Mouse (Mus musculus): ENCODE results near the gene Chchd10. TPM values are rescaled to one million over a fixed set of nuclear protein-coding genes. Genes with fewer than 3 reads are reported as not detected.
A peak's percentile ranks its signal among the peaks of the same experiment; 100 is the strongest.

Chchd10 gene
- total and polyA plus RNA-seq, 2 experiments = 657 to 1,843 TPM

- no peak for DNase-seq (ENCODE audit: extremely low read depth, low read depth, low spot score)
- no peak overlapping the region for H3K4me3 ChIP-seq (ENCODE audit: insufficient read depth, low read depth, low read length)
- peaks cover 8% of the 10 kb centered on the region for H3K4me1 ChIP-seq (ENCODE audit: control insufficient read depth, insufficient read depth, low read length)
- WGBS = 89% methylated on average over 5 of the region's 5 CpGs
- no peak for TF ChIP-seq CTCF (IDR thresholded peaks at IDR 0.05; ENCODE audit: low read depth, low read length)
- no peak for TF ChIP-seq POLR2A (IDR thresholded peaks at IDR 0.05; ENCODE audit: extremely low read depth, insufficient read depth, low read length)
- H3K27me3 ChIP-seq (ENCODE audit: control insufficient read depth, insufficient read depth, low read length) = no peaks in the 10 kb centered on the region
- H3K27ac ChIP-seq (replicated peaks; ENCODE audit: insufficient read depth, low read depth, low read length) = no peak overlapping the region
- peaks cover 21% of the 10 kb centered on the region for H3K79me2 ChIP-seq (ENCODE audit: control insufficient read depth, insufficient read depth, low read length)
- H3K9ac ChIP-seq (ENCODE audit: low read depth, low read length) = no peak overlapping the region
- H3K36me3 ChIP-seq (ENCODE audit: control insufficient read depth, insufficient read depth, low read length) = 0 out of 2 replicates have a peak, but pooled peaks cover 2% of the 10 kb centered on the region
Observed at GRCm38 (mm10) chr10:75919026-75919425, 13.9 kb upstream of the Chchd10 start.

DNA sequence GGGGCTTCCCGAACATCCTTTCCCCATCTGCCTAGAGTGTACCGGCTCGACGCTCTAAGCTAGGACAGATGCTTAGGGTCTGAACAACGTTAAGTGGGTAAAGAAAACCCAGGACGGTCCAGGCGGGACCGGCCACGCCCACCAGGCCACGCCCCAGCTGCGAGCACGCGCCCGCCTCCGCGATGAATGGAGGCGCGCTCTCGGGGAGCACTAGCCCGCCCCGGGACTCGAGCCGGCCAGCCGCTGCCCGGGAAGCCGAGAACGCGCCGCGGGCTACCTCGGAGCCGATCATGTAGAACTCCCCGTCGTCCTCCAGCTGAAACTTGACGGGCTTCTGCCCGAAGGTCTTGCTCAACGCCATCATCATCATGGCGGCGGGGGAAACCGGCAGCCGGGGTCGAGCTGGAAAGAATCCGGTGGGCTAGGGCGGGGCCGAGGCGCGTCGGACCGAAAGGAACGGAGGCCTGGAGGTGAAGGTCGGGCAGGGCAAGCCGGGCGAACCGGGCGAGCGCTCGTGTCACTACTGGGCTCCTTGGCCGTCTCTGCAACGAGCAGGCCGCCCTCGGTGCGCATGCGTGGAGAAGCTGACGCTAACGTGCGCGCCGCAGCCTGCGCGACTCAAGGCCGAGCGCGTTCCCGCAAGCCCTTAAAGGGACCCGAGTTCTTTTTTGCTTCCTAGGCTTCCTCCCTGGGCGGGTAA is 11.8 kb upstream of the Chchd10 start, which contains the start of gene Smarcb1:
Gene Smarcb1, minus strand, starts transcription at position 592 of the 700 bp plus-strand sequence.
- peak within 1 kb of the TSS; percentile 64 for H3K27ac ChIP-seq (replicated peaks; ENCODE audit: insufficient read depth, low read depth, low read length)
- H3K9ac ChIP-seq (ENCODE audit: low read depth, low read length) = peak within 1 kb of the TSS; percentile 75
- peaks cover 17% of the 10 kb centered on the region for H3K79me2 ChIP-seq (ENCODE audit: control insufficient read depth, insufficient read depth, low read length)
- 0 out of 2 replicates have a peak, but pooled peaks cover 2% of the 10 kb centered on the region for H3K36me3 ChIP-seq (ENCODE audit: control insufficient read depth, insufficient read depth, low read length)
- TF ChIP-seq POLR2A (IDR thresholded peaks at IDR 0.05; ENCODE audit: extremely low read depth, insufficient read depth, low read length) (0 out of 2 replicates have a peak, but pooled peaks have one; percentile 2), CTCF (IDR thresholded peaks at IDR 0.05; ENCODE audit: low read depth, low read length) (no peak)
- peak within 1 kb of the TSS; percentile 74 for H3K4me3 ChIP-seq (ENCODE audit: insufficient read depth, low read depth, low read length)
- H3K4me1 ChIP-seq (ENCODE audit: control insufficient read depth, insufficient read depth, low read length) = peaks cover 8% of the 10 kb centered on the region
- WGBS = under 1% methylated on average over 76 of the region's 76 CpGs
- H3K27me3 ChIP-seq (ENCODE audit: control insufficient read depth, insufficient read depth, low read length) = no peaks in the 10 kb centered on the region
- DNase-seq (ENCODE audit: extremely low read depth, low read depth, low spot score) = peak; percentile 81

DNA sequence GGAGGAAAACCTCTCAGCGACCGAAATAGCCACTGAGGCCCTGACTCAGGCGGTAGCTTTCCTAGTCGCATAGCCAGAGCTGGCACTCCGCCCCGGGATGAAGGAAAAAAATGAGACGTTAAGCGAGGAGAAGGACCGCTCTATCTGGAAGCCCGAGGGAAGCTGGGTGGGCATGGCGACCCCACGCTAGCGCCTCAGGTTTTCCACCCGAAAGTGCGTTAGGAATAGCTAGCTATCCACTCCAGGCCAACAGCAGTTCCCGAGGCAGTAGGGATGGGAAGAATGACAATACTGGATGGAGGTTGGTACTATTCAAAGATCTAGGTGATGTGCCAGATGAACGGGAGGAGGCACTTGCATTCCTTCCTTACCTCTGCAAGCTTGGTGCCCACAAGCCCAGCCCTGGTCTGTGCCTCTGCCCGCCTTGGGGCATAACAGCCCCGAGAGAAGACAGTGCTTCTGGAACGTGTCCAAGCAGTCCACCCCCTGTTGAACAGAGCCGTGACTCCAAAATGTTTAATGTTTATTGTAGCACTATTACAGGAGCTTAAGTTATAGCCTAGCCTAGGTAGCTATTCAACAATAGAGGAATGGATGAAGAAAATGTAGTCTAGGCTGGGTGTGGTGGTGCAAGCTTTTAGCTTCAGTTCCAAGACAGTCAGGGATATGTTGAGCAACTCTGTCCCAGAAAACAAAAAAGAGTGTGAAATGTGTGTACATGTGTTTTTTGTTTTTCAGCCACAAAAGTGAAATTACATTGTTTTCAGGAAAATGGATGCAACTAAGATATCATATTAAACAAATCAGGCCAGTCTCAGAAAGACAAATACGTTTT is 11.0 kb upstream of the Chchd10 start:
- peak overlapping the region; percentile 74 for H3K9ac ChIP-seq (ENCODE audit: low read depth, low read length)
- H3K36me3 ChIP-seq (ENCODE audit: control insufficient read depth, insufficient read depth, low read length) = no peaks in the 10 kb centered on the region
- DNase-seq (ENCODE audit: extremely low read depth, low read depth, low spot score) = no peak
- H3K27me3 ChIP-seq (ENCODE audit: control insufficient read depth, insufficient read depth, low read length) = no peaks in the 10 kb centered on the region
- WGBS = 5% methylated on average over 22 of the region's 22 CpGs
- no peak for TF ChIP-seq POLR2A (IDR thresholded peaks at IDR 0.05; ENCODE audit: extremely low read depth, insufficient read depth, low read length)
- no peak for TF ChIP-seq CTCF (IDR thresholded peaks at IDR 0.05; ENCODE audit: low read depth, low read length)
- H3K4me1 ChIP-seq (ENCODE audit: control insufficient read depth, insufficient read depth, low read length) = peaks cover 8% of the 10 kb centered on the region
- peaks cover 13% of the 10 kb centered on the region; the same call in 1 of the 2 replicates for H3K79me2 ChIP-seq (ENCODE audit: control insufficient read depth, insufficient read depth, low read length)
- H3K27ac ChIP-seq (replicated peaks; ENCODE audit: insufficient read depth, low read depth, low read length) = peak overlapping the region; percentile 61
- peak overlapping the region; percentile 74 for H3K4me3 ChIP-seq (ENCODE audit: insufficient read depth, low read depth, low read length)

DNA sequence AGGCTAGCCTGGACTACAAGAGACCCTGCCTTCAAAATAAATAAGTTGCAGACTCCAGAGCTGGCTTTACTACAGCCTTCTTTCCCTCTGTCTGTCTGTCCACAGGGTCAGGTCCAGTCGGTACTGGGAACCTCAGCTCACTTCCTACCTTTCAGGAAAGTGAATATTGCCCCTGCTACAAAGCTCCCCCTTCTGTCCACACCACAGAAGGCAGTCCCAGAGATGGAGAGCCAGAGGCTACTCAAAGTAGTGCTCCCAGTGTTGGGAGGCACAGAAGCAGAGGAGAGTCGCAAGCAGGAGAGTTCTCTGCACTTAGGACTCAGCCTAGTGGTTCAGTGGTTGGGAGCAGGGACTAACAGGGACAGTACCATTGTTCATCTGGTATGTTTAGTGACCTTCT is 8.6 kb upstream of the Chchd10 start:
- H3K4me3 ChIP-seq (ENCODE audit: insufficient read depth, low read depth, low read length) = no peak overlapping the region
- H3K27ac ChIP-seq (replicated peaks; ENCODE audit: insufficient read depth, low read depth, low read length) = no peak overlapping the region
- 0 out of 2 replicates have a peak, but pooled peaks cover 4% of the 10 kb centered on the region for H3K79me2 ChIP-seq (ENCODE audit: control insufficient read depth, insufficient read depth, low read length)
- H3K27me3 ChIP-seq (ENCODE audit: control insufficient read depth, insufficient read depth, low read length) = no peaks in the 10 kb centered on the region
- TF ChIP-seq CTCF (IDR thresholded peaks at IDR 0.05; ENCODE audit: low read depth, low read length) (peak; percentile 41; the same call in 1 of the 2 replicates), POLR2A (IDR thresholded peaks at IDR 0.05; ENCODE audit: extremely low read depth, insufficient read depth, low read length) (no peak)
- peaks cover 8% of the 10 kb centered on the region for H3K4me1 ChIP-seq (ENCODE audit: control insufficient read depth, insufficient read depth, low read length)
- no peak for DNase-seq (ENCODE audit: extremely low read depth, low read depth, low spot score)
- H3K36me3 ChIP-seq (ENCODE audit: control insufficient read depth, insufficient read depth, low read length) = no peaks in the 10 kb centered on the region
- H3K9ac ChIP-seq (ENCODE audit: low read depth, low read length) = no peak overlapping the region
- 34% methylated on average over 2 of the region's 2 CpGs for WGBS

DNA sequence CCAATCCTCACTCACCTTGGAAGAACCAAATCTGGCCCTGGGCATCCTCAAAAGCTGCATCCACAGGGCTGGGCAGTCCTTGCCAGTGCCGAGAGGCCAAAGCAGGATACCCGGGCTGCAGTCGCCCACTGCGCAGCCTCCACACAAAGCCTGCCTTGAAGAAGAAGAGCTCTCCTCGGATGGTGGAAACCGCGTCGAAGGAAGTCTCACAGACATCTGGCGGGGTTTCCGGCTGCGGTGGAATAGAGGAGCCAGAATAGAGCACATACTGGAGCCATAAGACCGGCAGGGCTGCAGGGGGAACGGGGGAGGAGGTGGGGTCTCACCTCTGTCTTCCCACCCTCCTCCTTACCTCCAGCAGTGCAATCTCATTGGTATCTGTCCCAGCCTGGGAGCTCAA is 6.5 kb upstream of the Chchd10 start:
- DNase-seq (ENCODE audit: extremely low read depth, low read depth, low spot score) = no peak
- H3K27ac ChIP-seq (replicated peaks; ENCODE audit: insufficient read depth, low read depth, low read length) = no peak overlapping the region
- H3K36me3 ChIP-seq (ENCODE audit: control insufficient read depth, insufficient read depth, low read length) = no peaks in the 10 kb centered on the region
- no peaks in the 10 kb centered on the region for H3K27me3 ChIP-seq (ENCODE audit: control insufficient read depth, insufficient read depth, low read length)
- TF ChIP-seq CTCF (IDR thresholded peaks at IDR 0.05; ENCODE audit: low read depth, low read length) (no peak), POLR2A (IDR thresholded peaks at IDR 0.05; ENCODE audit: extremely low read depth, insufficient read depth, low read length) (no peak)
- 92% methylated on average over 13 of the region's 13 CpGs for WGBS
- H3K9ac ChIP-seq (ENCODE audit: low read depth, low read length) = no peak overlapping the region
- no peak overlapping the region for H3K4me3 ChIP-seq (ENCODE audit: insufficient read depth, low read depth, low read length)
- H3K4me1 ChIP-seq (ENCODE audit: control insufficient read depth, insufficient read depth, low read length) = peaks cover 4% of the 10 kb centered on the region
- 0 out of 2 replicates have a peak, but pooled peaks cover 4% of the 10 kb centered on the region for H3K79me2 ChIP-seq (ENCODE audit: control insufficient read depth, insufficient read depth, low read length)

Measured in liver, adult 2 months (tissue).